Mouse (Mus musculus) embryonic facial prominence, embryonic 15.5 days (tissue): Measurements from ENCODE around the gene Nlgn2. TPM values are rescaled to one million over a fixed set of nuclear protein-coding genes. Genes with fewer than 3 reads are reported as not detected.

Source experiments
- ATAC-seq: fragments of 200-750 bp; cut with Nextera tagmentation; 2 replicates; pipeline ENCODE4 v1.8.0; 2017; ENCODE audit warnings: low read depth, moderate TSS enrichment; ENCODE audit not compliant: insufficient number of reproducible peaks, low FRiP score, low TSS enrichment
- H3K27ac ChIP-seq: fragments of 300-500 bp; sonication (generic); replicated peaks from 2 replicates; pipeline ENCODE4 v1.5.1; 2015; ENCODE audit warnings: mild to moderate bottlenecking, inconsistent platforms
- H3K27me3 ChIP-seq: fragments of 300-500 bp; sonication (generic); 2 replicates; pipeline ENCODE4 v1.6.1; 2015; ENCODE audit warnings: inconsistent platforms
- H3K36me3 ChIP-seq: fragments of 300-500 bp; sonication (generic); 2 replicates; pipeline ENCODE4 v1.6.1; 2015; ENCODE audit warnings: mild to moderate bottlenecking, inconsistent platforms
- H3K4me1 ChIP-seq: fragments of 300-500 bp; sonication (generic); 2 replicates; pipeline ENCODE4 v1.6.1; 2015; ENCODE audit warnings: inconsistent platforms
- H3K4me2 ChIP-seq: fragments of 300-500 bp; sonication (generic); replicated peaks from 2 replicates; pipeline ENCODE4 v1.6.1; 2015; ENCODE audit warnings: mild to moderate bottlenecking, inconsistent platforms
- H3K4me3 ChIP-seq: fragments of 300-500 bp; sonication (generic); replicated peaks from 2 replicates; pipeline ENCODE4 v1.5.1; 2015; ENCODE audit warnings: mild to moderate bottlenecking, inconsistent platforms
- H3K9ac ChIP-seq: fragments of 300-500 bp; sonication (generic); 2 replicates; pipeline ENCODE4 v1.6.1; 2015; ENCODE audit warnings: inconsistent platforms
- H3K9me3 ChIP-seq: fragments of 300-500 bp; sonication (generic); replicated peaks from 2 replicates; pipeline ENCODE4 v1.6.1; 2016; ENCODE audit warnings: inconsistent platforms
- WGBS: fragments of 180-500 bp; shearing (Covaris S2); methylation state at CpG from one replicate; pipeline ENCODE4 v1.1.7; 2015; 5-methylcytosine and 5-hydroxymethylcytosine counted together
- polyA plus RNA-seq: library from polyadenylated mRNA; unstranded; fragments of >200 nt; fragmentation: Nextera tagmentation; extraction: Ambion mirVana; gene quantifications from 2 replicates; pipeline ENCODE4 v1.2.1, GENCODE M21; 2015

Gene Nlgn2
- polyA plus RNA-seq, 1 experiment from 2014 or later, result 10.6 TPM

- no peak for ATAC-seq
- H3K27ac ChIP-seq, result no peak overlapping the region
- no peak overlapping the region for H3K9ac ChIP-seq
- no peaks in the 10 kb centered on the region for H3K9me3 ChIP-seq
- H3K4me2 ChIP-seq, result no peak overlapping the region
- no peaks in the 10 kb centered on the region for H3K27me3 ChIP-seq
- 45% methylated on average over 5 of the region's 5 CpGs for WGBS
- no peak overlapping the region for H3K4me3 ChIP-seq
- H3K36me3 ChIP-seq, result no peaks in the 10 kb centered on the region
- 0 out of 2 replicates have a peak, but pooled peaks cover 5% of the 10 kb centered on the region for H3K4me1 ChIP-seq
Observed at GRCm38 (mm10) chr11:69789431-69789830, 48.2 kb downstream of the Nlgn2 start.

- 0 out of 2 replicates have a peak, but pooled peaks cover 5% of the 10 kb centered on the region for H3K4me1 ChIP-seq
- no peak overlapping the region for H3K4me3 ChIP-seq
- no peak for ATAC-seq
- no peaks in the 10 kb centered on the region for H3K36me3 ChIP-seq
- no peaks in the 10 kb centered on the region for H3K9me3 ChIP-seq
- no peak overlapping the region for H3K9ac ChIP-seq
- H3K4me2 ChIP-seq, result no peak overlapping the region
- no peak overlapping the region for H3K27ac ChIP-seq
- H3K27me3 ChIP-seq, result no peaks in the 10 kb centered on the region
- WGBS, result 87% methylated on average over 5 of the region's 5 CpGs
Observed at GRCm38 (mm10) chr11:69787306-69787705, 50.3 kb downstream of the Nlgn2 start.

GRCm38 (mm10) chr11:69784793-69785272 lies 52.8 kb downstream of the Nlgn2 start:
- Histone ChIP-seq H3K36me3 (no peaks in the 10 kb centered on the region), H3K9ac (no peak overlapping the region), H3K4me2 (peak overlapping the region; percentile 17; the same call in 1 of the 2 replicates), H3K9me3 (no peaks in the 10 kb centered on the region), H3K4me1 (0 out of 2 replicates have a peak, but pooled peaks cover 5% of the 10 kb centered on the region), H3K4me3 (peak overlapping the region; percentile 6; the same call in 1 of the 2 replicates), H3K27ac (no peak overlapping the region), H3K27me3 (no peaks in the 10 kb centered on the region)
- WGBS, result 43% methylated on average over 15 of the region's 15 CpGs
- ATAC-seq, result no peak

- H3K9me3 ChIP-seq, result no peaks in the 10 kb centered on the region
- H3K27me3 ChIP-seq, result no peaks in the 10 kb centered on the region
- H3K36me3 ChIP-seq, result peaks cover 12% of the 10 kb centered on the region; the same call in 1 of the 2 replicates
- no peak overlapping the region for H3K27ac ChIP-seq
- ATAC-seq, result no peak
- H3K4me3 ChIP-seq, result no peak overlapping the region
- no peak overlapping the region for H3K4me2 ChIP-seq
- 40% methylated on average over 4 of the region's 4 CpGs for WGBS
- no peak overlapping the region for H3K9ac ChIP-seq
- peaks cover 25% of the 10 kb centered on the region for H3K4me1 ChIP-seq
Observed at GRCm38 (mm10) chr11:69781828-69782227, 55.8 kb downstream of the Nlgn2 start.

GRCm38 (mm10) chr11:69778985-69779384 lies 58.6 kb downstream of the Nlgn2 start:
- Histone ChIP-seq H3K4me2 (0 out of 2 replicates have a peak overlapping the region, but pooled peaks have one; percentile 2), H3K4me1 (peaks cover 31% of the 10 kb centered on the region), H3K9ac (no peak overlapping the region), H3K27me3 (no peaks in the 10 kb centered on the region), H3K36me3 (peaks cover 25% of the 10 kb centered on the region), H3K4me3 (no peak overlapping the region), H3K27ac (no peak overlapping the region), H3K9me3 (no peaks in the 10 kb centered on the region)
- 36% methylated on average over 7 of the region's 7 CpGs for WGBS
- ATAC-seq, result no peak

GRCm38 (mm10) chr11:69778258-69778982 lies 59.2 kb downstream of the Nlgn2 start:
- H3K4me3 ChIP-seq, result no peak overlapping the region
- H3K4me1 ChIP-seq, result peaks cover 31% of the 10 kb centered on the region
- no peak; the same call in 1 of the 2 replicates for ATAC-seq
- 59% methylated on average over 23 of the region's 23 CpGs for WGBS
- no peaks in the 10 kb centered on the region for H3K27me3 ChIP-seq
- 0 out of 2 replicates have a peak overlapping the region, but pooled peaks have one; percentile 2 for H3K4me2 ChIP-seq
- peaks cover 25% of the 10 kb centered on the region for H3K36me3 ChIP-seq
- H3K27ac ChIP-seq, result no peak overlapping the region
- no peaks in the 10 kb centered on the region for H3K9me3 ChIP-seq
- H3K9ac ChIP-seq, result no peak overlapping the region

- no peak overlapping the region for H3K4me3 ChIP-seq
- H3K27me3 ChIP-seq, result no peaks in the 10 kb centered on the region
- H3K9ac ChIP-seq, result no peak overlapping the region
- H3K4me1 ChIP-seq, result peaks cover 31% of the 10 kb centered on the region
- no peak overlapping the region for H3K4me2 ChIP-seq
- H3K36me3 ChIP-seq, result peaks cover 25% of the 10 kb centered on the region
- no peak overlapping the region for H3K27ac ChIP-seq
- 60% methylated on average over 26 of the region's 26 CpGs for WGBS
- no peaks in the 10 kb centered on the region for H3K9me3 ChIP-seq
- no peak for ATAC-seq
Observed at GRCm38 (mm10) chr11:69777504-69778257, 59.9 kb downstream of the Nlgn2 start.

- WGBS, result 87% methylated on average over 20 of the region's 20 CpGs
- H3K9ac ChIP-seq, result no peak overlapping the region
- no peak for ATAC-seq
- no peak overlapping the region for H3K4me2 ChIP-seq
- H3K36me3 ChIP-seq, result peaks cover 25% of the 10 kb centered on the region
- peaks cover 31% of the 10 kb centered on the region for H3K4me1 ChIP-seq
- no peaks in the 10 kb centered on the region for H3K9me3 ChIP-seq
- no peaks in the 10 kb centered on the region for H3K27me3 ChIP-seq
- H3K4me3 ChIP-seq, result no peak overlapping the region
- no peak overlapping the region for H3K27ac ChIP-seq
Observed at GRCm38 (mm10) chr11:69776488-69776887, 61.1 kb downstream of the Nlgn2 start.

GRCm38 (mm10) chr11:69775716-69776115 lies 61.9 kb downstream of the Nlgn2 start:
- no peak for ATAC-seq
- no peak overlapping the region for H3K4me2 ChIP-seq
- WGBS, result 80% methylated on average over 10 of the region's 10 CpGs
- no peak overlapping the region for H3K27ac ChIP-seq
- H3K9me3 ChIP-seq, result no peaks in the 10 kb centered on the region
- no peak overlapping the region for H3K4me3 ChIP-seq
- H3K9ac ChIP-seq, result no peak overlapping the region
- no peaks in the 10 kb centered on the region for H3K27me3 ChIP-seq
- H3K4me1 ChIP-seq, result peaks cover 31% of the 10 kb centered on the region
- peaks cover 25% of the 10 kb centered on the region for H3K36me3 ChIP-seq

- WGBS, result 62% methylated on average over 5 of the region's 5 CpGs
- no peak for ATAC-seq
- H3K4me1 ChIP-seq, result peaks cover 31% of the 10 kb centered on the region
- H3K4me2 ChIP-seq, result no peak overlapping the region
- H3K9ac ChIP-seq, result no peak overlapping the region
- H3K4me3 ChIP-seq, result no peak overlapping the region
- peaks cover 25% of the 10 kb centered on the region for H3K36me3 ChIP-seq
- no peaks in the 10 kb centered on the region for H3K27me3 ChIP-seq
- no peak overlapping the region for H3K27ac ChIP-seq
- H3K9me3 ChIP-seq, result no peaks in the 10 kb centered on the region
Observed at GRCm38 (mm10) chr11:69774961-69775360, 62.6 kb downstream of the Nlgn2 start.
